Mouse (Mus musculus) embryonic facial prominence, embryonic 13.5 days (tissue): ENCODE results near the gene Tmem177. TPM values are rescaled to one million over a fixed set of nuclear protein-coding genes. Genes with fewer than 3 reads are reported as not detected.
A peak's percentile ranks its signal among the peaks of the same experiment; 100 is the strongest.

Experiments
- ATAC-seq: fragments of 200-750 bp; cut with Nextera tagmentation; 2 replicates; pipeline ENCODE4 v1.8.0; 2017; ENCODE audit warnings: low read depth; ENCODE audit not compliant: insufficient number of reproducible peaks, insufficient read depth, low FRiP score, low TSS enrichment
- H3K27ac ChIP-seq: fragments of 300-500 bp; sonication (generic); 2 replicates; pipeline ENCODE4 v1.5.1; 2015; ENCODE audit warnings: moderate library complexity, mild to moderate bottlenecking, inconsistent platforms
- H3K27me3 ChIP-seq: fragments of 300-500 bp; sonication (generic); 2 replicates; pipeline ENCODE4 v1.6.1; 2015; ENCODE audit warnings: mild to moderate bottlenecking, inconsistent platforms
- H3K36me3 ChIP-seq: fragments of 300-500 bp; sonication (generic); 2 replicates; pipeline ENCODE4 v1.6.1; 2015; ENCODE audit warnings: mild to moderate bottlenecking, inconsistent platforms
- H3K4me1 ChIP-seq: fragments of 300-500 bp; sonication (generic); 2 replicates; pipeline ENCODE4 v1.6.1; 2015; ENCODE audit warnings: inconsistent platforms
- H3K4me2 ChIP-seq: fragments of 300-500 bp; sonication (generic); 2 replicates; pipeline ENCODE4 v1.6.1; 2015; ENCODE audit warnings: moderate library complexity, mild to moderate bottlenecking, inconsistent platforms
- H3K4me3 ChIP-seq: fragments of 300-500 bp; sonication (generic); 2 replicates; pipeline ENCODE4 v1.5.1; 2015; ENCODE audit warnings: mild to moderate bottlenecking, inconsistent platforms
- H3K9ac ChIP-seq: fragments of 300-500 bp; sonication (generic); 2 replicates; pipeline ENCODE4 v1.6.1; 2015; ENCODE audit warnings: mild to moderate bottlenecking, inconsistent platforms
- H3K9me3 ChIP-seq: fragments of 300-500 bp; sonication (generic); 2 replicates; pipeline ENCODE4 v1.6.1; 2016; ENCODE audit warnings: inconsistent platforms
- WGBS: fragments of 180-500 bp; shearing (Covaris S2); methylation state at CpG from one replicate; pipeline ENCODE4 v1.1.7; 2015; ENCODE audit warnings: mixed read lengths; 5-methylcytosine and 5-hydroxymethylcytosine counted together
- polyA plus RNA-seq: library from polyadenylated mRNA; unstranded; fragments of >200 nt; fragmentation: Nextera tagmentation; extraction: Ambion mirVana; gene quantifications from 2 replicates; pipeline ENCODE4 v1.2.1, GENCODE M21; 2015

Gene Tmem177
- polyA plus RNA-seq, 1 experiment from 2014 or later: 10.0 TPM

- Histone ChIP-seq H3K27me3 (no peaks in the 10 kb centered on the region), H3K27ac (no peak overlapping the region), H3K4me2 (no peak overlapping the region), H3K4me1 (peaks cover 7% of the 10 kb centered on the region; the same call in 1 of the 2 replicates), H3K36me3 (no peaks in the 10 kb centered on the region), H3K9me3 (no peaks in the 10 kb centered on the region), H3K4me3 (no peak overlapping the region), H3K9ac (no peak overlapping the region)
- WGBS: 83% methylated on average over 5 of the region's 5 CpGs
- ATAC-seq: no peak
These were observed 3.9 kb upstream of the Tmem177 start for GRCm38 (mm10) chr1:119916823-119917371.

GRCm38 (mm10) chr1:119907206-119907748 lies 5.7 kb downstream of the Tmem177 start:
- no peaks in the 10 kb centered on the region for H3K27me3 ChIP-seq
- no peak for ATAC-seq
- no peak overlapping the region for H3K9ac ChIP-seq
- no peak overlapping the region for H3K4me3 ChIP-seq
- 70% methylated on average over 2 of the region's 2 CpGs for WGBS
- H3K27ac ChIP-seq: no peak overlapping the region
- H3K9me3 ChIP-seq: no peaks in the 10 kb centered on the region
- peaks cover 17% of the 10 kb centered on the region for H3K4me1 ChIP-seq
- no peak overlapping the region for H3K4me2 ChIP-seq
- peaks cover 28% of the 10 kb centered on the region for H3K36me3 ChIP-seq

DNA sequence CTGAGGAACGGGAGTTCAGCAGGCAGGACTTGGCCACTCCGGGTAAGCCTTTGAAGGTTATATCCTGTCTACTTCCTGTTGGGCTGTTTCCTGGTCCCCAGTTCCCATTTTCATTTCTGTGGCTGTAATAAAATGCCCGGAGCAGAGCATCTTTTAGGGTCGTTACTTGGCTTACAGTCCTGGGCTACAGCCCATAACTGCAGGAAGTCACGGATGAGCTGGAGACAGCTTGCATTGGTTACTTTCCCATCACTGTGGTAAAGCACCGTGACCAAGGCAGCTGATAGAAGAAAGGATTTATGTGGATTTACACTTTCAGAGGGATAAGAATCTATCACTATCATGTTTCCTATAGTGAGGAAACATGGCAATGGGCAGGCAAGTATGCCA lies 9.8 kb downstream of the Tmem177 start:
- H3K27me3 ChIP-seq: no peaks in the 10 kb centered on the region
- no peak overlapping the region for H3K9ac ChIP-seq
- H3K4me1 ChIP-seq: peaks cover 18% of the 10 kb centered on the region
- no peaks in the 10 kb centered on the region for H3K36me3 ChIP-seq
- no peak overlapping the region for H3K4me3 ChIP-seq
- H3K4me2 ChIP-seq: no peak overlapping the region
- no peak for ATAC-seq
- H3K9me3 ChIP-seq: no peaks in the 10 kb centered on the region
- no peak overlapping the region for H3K27ac ChIP-seq
- WGBS: 30% methylated on average over 6 of the region's 6 CpGs

DNA sequence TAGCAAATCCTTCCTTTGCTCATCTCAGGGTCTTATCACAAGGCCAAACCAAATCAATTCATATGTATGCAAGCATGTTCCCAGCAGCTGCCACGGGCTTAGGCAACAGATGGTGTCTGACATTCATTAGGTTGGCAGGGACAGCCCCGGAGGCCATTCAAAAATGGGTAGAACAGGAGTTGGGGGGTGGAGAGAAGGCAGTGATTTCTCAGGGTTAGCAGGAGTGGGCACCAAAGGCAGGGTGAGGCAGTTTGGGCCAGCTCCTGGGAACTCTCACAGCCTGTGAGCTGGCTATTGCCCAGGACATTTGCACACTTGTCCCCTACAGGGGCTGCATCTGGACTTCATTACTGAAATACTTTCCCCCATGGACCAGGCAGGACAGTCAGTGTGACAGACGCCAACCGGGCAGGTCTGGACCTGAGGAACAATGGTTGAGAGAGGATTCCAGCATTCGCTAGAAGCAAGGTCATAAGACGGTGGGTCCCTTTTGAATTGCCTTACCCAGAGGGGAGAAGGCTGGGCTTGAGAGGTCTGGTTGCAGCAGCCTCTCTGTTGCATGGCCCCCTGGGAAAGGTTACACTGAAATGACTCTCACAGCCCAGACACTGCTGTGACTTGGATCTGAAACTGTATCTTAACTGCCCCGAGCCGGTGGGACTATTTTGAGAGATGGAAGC lies 10.3 kb downstream of the Tmem177 start:
- H3K27ac ChIP-seq: no peak overlapping the region
- no peak overlapping the region; the same call in 1 of the 2 replicates for H3K4me2 ChIP-seq
- WGBS: 12% methylated on average over 8 of the region's 8 CpGs

GRCm38 (mm10) chr1:119899195-119900123 lies 13.5 kb downstream of the Tmem177 start:
- Histone ChIP-seq H3K4me2 (no peak overlapping the region), H3K27me3 (no peaks in the 10 kb centered on the region), H3K4me1 (peaks cover 25% of the 10 kb centered on the region), H3K36me3 (no peaks in the 10 kb centered on the region), H3K27ac (no peak overlapping the region), H3K9ac (no peak overlapping the region), H3K9me3 (no peaks in the 10 kb centered on the region), H3K4me3 (no peak overlapping the region)
- 81% methylated on average over 11 of the region's 11 CpGs for WGBS
- no peak for ATAC-seq

More for the DNA sequence above, 10.3 kb downstream of the Tmem177 start:
- Histone ChIP-seq H3K36me3 (no peaks in the 10 kb centered on the region), H3K4me3 (no peak overlapping the region), H3K4me1 (peaks cover 18% of the 10 kb centered on the region), H3K9me3 (no peaks in the 10 kb centered on the region), H3K27me3 (no peaks in the 10 kb centered on the region), H3K9ac (0 out of 2 replicates have a peak overlapping the region, but pooled peaks have one; percentile 6)
- no peak; the same call in 1 of the 2 replicates for ATAC-seq

DNA sequence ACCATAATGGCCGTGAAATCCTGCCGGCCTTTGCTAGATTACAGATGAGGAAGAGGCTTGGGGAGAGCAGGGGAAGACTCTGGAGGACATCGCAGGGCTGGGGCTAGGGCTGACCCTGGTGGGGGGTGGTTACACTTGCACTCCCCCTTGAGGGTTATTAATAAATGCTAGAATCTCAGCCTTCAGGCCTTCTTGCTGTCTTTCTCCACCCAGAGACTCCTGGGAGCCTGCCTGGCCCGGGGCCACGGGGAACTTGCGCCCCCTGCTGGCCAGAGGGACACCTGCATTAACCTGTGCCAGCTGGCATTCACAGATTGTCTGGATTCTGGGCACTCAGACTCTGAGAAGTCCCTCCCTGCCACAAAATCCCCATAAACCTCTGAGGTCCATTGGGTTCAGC lies 18.1 kb downstream of the Tmem177 start:
- whole genome bisulfite sequencing: 25% methylated on average over 6 of the region's 6 CpGs
- ATAC-seq: no peak
- H3K9ac ChIP-seq: no peak overlapping the region

GRCm38 (mm10) chr1:119893600-119893999 lies 19.4 kb downstream of the Tmem177 start:
- no peaks in the 10 kb centered on the region for H3K9me3 ChIP-seq
- ATAC-seq: no peak
- H3K27me3 ChIP-seq: no peaks in the 10 kb centered on the region
- WGBS: 82% methylated on average over 3 of the region's 3 CpGs
- H3K9ac ChIP-seq: no peak overlapping the region
- H3K36me3 ChIP-seq: no peaks in the 10 kb centered on the region
- no peak overlapping the region for H3K4me2 ChIP-seq
- H3K27ac ChIP-seq: no peak overlapping the region
- peaks cover 7% of the 10 kb centered on the region; the same call in 1 of the 2 replicates for H3K4me1 ChIP-seq
- H3K4me3 ChIP-seq: no peak overlapping the region

More for the DNA sequence above, 18.1 kb downstream of the Tmem177 start:
- H3K27me3 ChIP-seq: no peaks in the 10 kb centered on the region
- no peaks in the 10 kb centered on the region for H3K36me3 ChIP-seq
- H3K4me3 ChIP-seq: no peak overlapping the region
- no peak overlapping the region for H3K27ac ChIP-seq
- peaks cover 12% of the 10 kb centered on the region for H3K4me1 ChIP-seq
- no peak overlapping the region for H3K4me2 ChIP-seq
- no peaks in the 10 kb centered on the region for H3K9me3 ChIP-seq

DNA sequence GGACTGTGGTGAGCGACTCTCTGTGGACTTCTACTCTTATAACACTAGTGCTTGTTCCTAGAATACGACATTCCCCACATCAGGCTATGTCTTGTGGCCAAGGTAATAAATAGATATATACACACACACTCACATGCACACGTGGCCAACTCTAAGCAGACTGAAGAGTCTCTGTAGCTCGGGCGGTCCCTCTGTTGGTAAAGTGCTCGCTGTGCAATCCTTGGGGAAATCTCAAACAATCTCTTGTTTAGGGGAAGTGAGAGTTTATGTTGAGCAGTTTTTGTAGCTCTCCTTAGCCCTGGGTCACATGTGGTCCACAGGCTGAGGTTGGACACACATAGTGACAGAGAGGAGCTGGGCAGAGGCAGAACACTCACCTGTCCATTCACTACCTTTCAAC lies 20.1 kb downstream of the Tmem177 start:
- Histone ChIP-seq H3K36me3 (no peaks in the 10 kb centered on the region), H3K9ac (no peak overlapping the region), H3K4me1 (peaks cover 7% of the 10 kb centered on the region; the same call in 1 of the 2 replicates), H3K4me2 (no peak overlapping the region), H3K9me3 (no peaks in the 10 kb centered on the region), H3K27ac (no peak overlapping the region), H3K27me3 (no peaks in the 10 kb centered on the region), H3K4me3 (no peak overlapping the region)
- ATAC-seq: no peak
- WGBS: 68% methylated on average over 6 of the region's 6 CpGs

DNA sequence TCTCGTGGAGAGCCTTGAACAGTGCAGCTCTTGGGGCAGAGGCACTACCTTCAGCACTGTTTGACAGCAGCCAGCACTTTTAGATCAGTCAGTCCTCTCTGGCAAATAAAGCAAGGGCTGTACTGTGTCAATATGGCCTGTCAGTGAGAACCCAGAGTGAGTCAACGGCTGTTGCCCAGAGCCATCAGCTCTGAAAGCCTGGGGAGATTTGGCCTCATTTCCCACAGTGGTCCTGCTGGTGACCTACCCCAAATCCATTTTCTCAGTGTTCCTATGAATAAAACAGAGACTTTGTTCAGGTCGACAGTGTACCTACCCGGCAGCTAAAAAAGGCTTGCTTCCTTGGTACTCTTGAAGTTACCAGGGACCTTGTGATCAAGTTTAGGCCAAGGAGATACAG lies 21.1 kb downstream of the Tmem177 start:
- Histone ChIP-seq H3K4me1 (peaks cover 11% of the 10 kb centered on the region), H3K27me3 (no peaks in the 10 kb centered on the region), H3K9me3 (no peaks in the 10 kb centered on the region), H3K4me3 (no peak overlapping the region), H3K4me2 (no peak overlapping the region), H3K27ac (no peak overlapping the region), H3K9ac (no peak overlapping the region), H3K36me3 (no peaks in the 10 kb centered on the region)
- 69% methylated on average over 4 of the region's 4 CpGs for WGBS
- no peak for ATAC-seq

DNA sequence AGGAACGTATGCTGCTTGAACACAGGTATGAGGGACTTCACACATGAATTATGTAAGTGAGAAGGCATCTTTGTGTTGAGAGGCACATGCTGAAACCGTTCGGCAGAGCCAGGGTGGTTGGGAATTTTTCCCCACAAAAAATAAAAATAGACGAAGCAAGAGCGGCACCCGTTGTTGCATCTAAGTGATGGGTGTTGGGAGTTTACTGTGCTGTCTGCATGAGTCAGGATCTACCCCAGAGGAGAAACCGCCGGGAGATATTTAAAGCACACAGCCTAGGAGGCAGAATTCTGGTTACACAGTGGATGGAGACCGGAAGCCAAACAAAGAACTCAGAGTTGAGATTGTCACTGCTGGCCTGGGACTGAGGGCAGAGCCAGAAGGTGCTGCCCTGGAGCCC lies 21.9 kb downstream of the Tmem177 start:
- H3K4me1 ChIP-seq: peaks cover 18% of the 10 kb centered on the region
- no peak overlapping the region for H3K4me2 ChIP-seq
- H3K9ac ChIP-seq: no peak overlapping the region
- H3K36me3 ChIP-seq: no peaks in the 10 kb centered on the region
- no peaks in the 10 kb centered on the region for H3K9me3 ChIP-seq
- WGBS: 89% methylated on average over 9 of the region's 9 CpGs
- H3K27me3 ChIP-seq: no peaks in the 10 kb centered on the region
- ATAC-seq: no peak
- no peak overlapping the region for H3K4me3 ChIP-seq
- H3K27ac ChIP-seq: no peak overlapping the region

DNA sequence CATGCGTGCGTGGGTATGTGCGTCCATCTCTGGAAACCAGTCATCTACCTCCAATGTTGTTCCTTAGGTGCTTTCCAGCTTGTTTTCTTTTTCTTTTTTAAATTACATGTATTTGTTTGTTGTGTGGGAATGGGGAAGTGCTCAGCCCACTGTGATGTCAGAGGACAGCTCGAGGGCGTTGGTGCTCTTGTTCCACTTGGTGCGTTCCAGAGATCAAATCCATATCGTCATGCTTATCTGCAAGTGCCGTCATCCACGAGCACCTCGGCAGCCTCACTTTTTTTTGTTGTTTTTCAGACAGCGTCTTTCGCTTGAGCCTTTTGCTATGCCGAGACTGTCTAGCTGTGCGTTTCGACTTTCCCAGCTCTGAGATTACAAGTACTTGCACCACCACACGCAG lies 23.7 kb downstream of the Tmem177 start:
- no peak overlapping the region for H3K9ac ChIP-seq
- H3K36me3 ChIP-seq: no peaks in the 10 kb centered on the region
- WGBS: 66% methylated on average over 16 of the region's 16 CpGs
- peaks cover 18% of the 10 kb centered on the region for H3K4me1 ChIP-seq
- no peaks in the 10 kb centered on the region for H3K27me3 ChIP-seq
- no peak for ATAC-seq
- no peak overlapping the region for H3K4me3 ChIP-seq
- H3K9me3 ChIP-seq: no peaks in the 10 kb centered on the region
- H3K4me2 ChIP-seq: no peak overlapping the region
- no peak overlapping the region for H3K27ac ChIP-seq
